Mouse (Mus musculus) lung, adult 2 months (tissue): ENCODE results near the gene Fbxw7. TPM values are rescaled to one million over a fixed set of nuclear protein-coding genes. Genes with fewer than 3 reads are reported as not detected.
A peak's percentile ranks its signal among the peaks of the same experiment; 100 is the strongest.

Source experiments
- DNase-seq: peaks from one replicate; pipeline ENCODE4 v3.0.0; 2022
- H3K4me1 ChIP-seq: fragments of 200-500 bp; 2 replicates; pipeline ENCODE4 v1.6.1; 2011; ENCODE audit warnings: low read length; ENCODE audit not compliant: control insufficient read depth, insufficient read depth
- H3K4me3 ChIP-seq: fragments of 200-500 bp; replicated peaks from 2 replicates; pipeline ENCODE3; 2011; ENCODE audit warnings: low read depth, mild to moderate bottlenecking, control low read depth, low read length; ENCODE audit errors: extremely low read depth
- CTCF ChIP-seq: fragments of 200-500 bp; IDR thresholded peaks from 2 replicates; pipeline ENCODE4 v1.5.1; 2011; ENCODE audit warnings: mild to moderate bottlenecking, low read length, control low read depth; ENCODE audit not compliant: insufficient read depth
- POLR2A ChIP-seq: fragments of 200-500 bp; IDR thresholded peaks from 2 replicates; pipeline ENCODE4 v1.6.1; 2011; ENCODE audit warnings: low read depth, mild to moderate bottlenecking, control low read depth, low read length, borderline replicate concordance; ENCODE audit errors: extremely low read depth
- WGBS: fragments of 180-500 bp; shearing (Covaris S2); methylation state at CpG from one replicate; pipeline ENCODE4 v1.1.7; 2018; 5-methylcytosine and 5-hydroxymethylcytosine counted together
- polyA plus RNA-seq: library from polyadenylated mRNA; depleted of rRNA; stranded (reverse); fragments of >200 nt; gene quantifications from 2 replicates; pipeline ENCODE4 v1.2.3, GENCODE M21; 2012

Fbxw7 gene
- polyA plus RNA-seq, 1 experiment: 6.7 TPM

DNA sequence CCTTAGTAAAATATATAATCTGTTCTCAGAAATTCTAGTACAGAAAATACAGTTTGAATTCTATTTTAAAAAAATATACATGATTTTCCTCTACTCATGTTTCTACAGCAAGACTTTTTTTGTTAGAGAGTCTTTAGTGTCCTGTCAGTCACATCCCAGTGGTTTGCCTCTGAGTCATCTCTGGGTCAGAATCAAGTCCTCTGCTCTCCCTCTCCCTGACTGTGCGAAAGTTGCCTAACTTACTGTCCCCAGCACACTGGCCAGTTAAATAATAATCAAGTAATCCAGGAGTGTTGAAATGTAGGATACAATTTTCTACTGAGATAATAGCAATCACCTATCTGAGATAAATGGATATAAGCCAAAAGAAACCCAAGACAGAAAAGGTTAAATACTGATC is 120.7 kb downstream of the Fbxw7 start:
- Histone ChIP-seq H3K4me3 (no peak overlapping the region), H3K4me1 (no peaks in the 10 kb centered on the region)
- no peak for DNase-seq
- 90% methylated on average over 1 of the region's 1 CpGs for WGBS
- TF ChIP-seq CTCF (no peak), POLR2A (no peak)

DNA sequence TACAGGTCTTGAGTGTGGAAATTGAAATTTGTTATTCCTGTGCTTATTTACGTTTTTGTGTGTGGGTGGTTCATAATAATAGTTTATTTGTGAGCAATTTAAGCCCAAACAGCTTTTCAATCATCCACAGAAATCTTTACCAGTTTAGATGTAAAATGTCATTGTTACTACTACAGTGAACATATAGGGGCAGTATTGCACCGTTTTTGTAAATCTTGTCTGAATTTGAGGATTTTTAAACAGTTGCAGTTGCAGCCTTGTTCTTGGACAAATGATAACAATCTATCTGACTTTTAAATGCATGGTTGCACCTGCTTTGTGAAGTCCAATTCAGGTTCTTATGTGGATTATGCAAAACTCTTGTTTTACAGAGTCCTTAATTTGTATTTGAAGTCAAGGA is 121.2 kb downstream of the Fbxw7 start:
- DNase-seq: no peak
- no peaks in the 10 kb centered on the region for H3K4me1 ChIP-seq
- TF ChIP-seq CTCF: no peak
- TF ChIP-seq POLR2A: no peak
- H3K4me3 ChIP-seq: no peak overlapping the region
- 48% methylated on average over 2 of the region's 2 CpGs for WGBS

DNA sequence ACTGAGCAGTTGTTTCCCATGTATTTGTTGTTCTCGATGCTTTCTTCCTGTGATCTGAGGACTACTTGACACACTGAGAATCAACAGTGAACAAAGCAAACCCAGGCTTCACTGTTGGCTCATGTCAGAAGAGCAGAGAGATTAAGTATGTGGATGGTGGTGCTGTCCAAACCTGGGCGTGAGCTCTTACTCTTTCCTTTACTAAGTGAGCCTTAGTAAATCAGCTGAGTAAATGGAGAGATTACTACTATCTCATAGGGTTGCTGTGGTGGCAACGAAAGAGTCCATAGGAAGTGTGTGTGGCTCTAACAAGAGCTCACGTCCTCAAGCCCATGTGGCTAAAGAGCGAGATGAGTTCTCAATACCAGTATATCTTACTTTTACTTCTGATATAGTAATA is 121.9 kb downstream of the Fbxw7 start:
- Histone ChIP-seq H3K4me3 (no peak overlapping the region), H3K4me1 (no peaks in the 10 kb centered on the region)
- WGBS: 78% methylated on average over 5 of the region's 5 CpGs
- TF ChIP-seq CTCF: no peak
- no peak for TF ChIP-seq POLR2A
- no peak for DNase-seq

DNA sequence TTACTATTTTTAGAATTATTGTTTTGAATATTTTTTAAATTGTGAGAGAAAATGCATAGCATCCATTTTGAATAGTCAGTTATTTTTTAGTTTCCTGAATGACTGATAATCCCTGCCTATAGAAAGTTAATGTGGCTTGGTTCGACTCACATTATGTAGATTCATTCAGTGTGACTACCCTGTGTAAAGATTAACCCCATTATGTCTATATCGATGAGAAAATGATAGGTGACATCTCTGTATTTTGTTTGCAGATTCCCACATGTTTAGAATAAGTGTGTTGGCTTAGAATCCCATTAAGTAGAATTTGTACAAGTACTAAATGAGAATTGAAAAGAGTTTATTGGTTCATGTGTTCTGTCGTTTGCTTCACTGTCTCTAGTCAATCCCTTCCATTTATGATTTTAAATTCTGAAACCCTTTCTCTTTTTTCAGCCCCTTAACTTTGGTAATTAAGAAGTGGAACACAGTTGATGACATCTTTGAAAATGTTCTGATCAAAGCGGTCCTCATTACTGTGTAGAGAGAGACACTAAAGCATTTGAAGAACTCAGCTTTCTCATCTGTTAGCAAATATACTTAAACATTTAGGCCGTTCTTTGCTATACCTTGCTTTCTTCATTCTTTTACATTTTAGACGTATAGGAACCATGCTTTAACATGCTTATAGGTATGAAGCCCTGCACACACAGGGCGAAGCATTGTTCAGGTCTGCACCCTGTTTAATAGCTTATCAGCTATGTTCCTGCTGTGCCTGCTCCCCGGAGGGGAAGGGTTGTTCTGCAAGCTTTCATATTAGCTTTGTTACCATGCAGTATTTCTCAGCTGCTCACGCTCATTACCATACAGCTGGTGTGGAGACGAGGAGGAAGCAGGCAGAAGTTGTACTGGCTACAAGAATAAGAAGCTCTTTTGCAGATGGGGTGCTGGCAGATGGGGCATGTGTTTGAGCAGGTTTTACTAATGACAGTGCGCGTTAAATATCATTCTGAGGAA is 122.6 kb downstream of the Fbxw7 start:
- no peak for TF ChIP-seq CTCF
- no peak for TF ChIP-seq POLR2A

DNA sequence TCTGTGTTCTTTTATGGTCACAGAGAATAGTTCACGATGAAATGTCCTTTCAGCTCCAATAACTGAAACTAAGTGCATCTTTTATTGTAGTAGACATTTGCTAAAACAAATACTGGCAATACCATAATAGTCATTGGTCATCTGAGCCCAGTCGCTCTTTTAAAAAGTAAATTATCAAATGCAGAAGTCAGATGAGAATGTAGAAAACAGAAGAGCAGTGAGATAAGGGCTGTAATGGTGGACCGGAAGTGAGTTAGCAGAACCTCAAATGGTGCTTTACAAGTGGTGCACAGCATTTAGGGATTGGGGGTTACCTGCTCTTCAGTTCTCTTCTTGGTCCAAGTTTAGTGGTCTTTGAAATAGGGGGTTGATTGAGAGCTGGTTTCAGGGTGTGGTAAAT is 129.9 kb downstream of the Fbxw7 start:
- WGBS: 86% methylated on average over 3 of the region's 3 CpGs
- no peak for TF ChIP-seq POLR2A
- TF ChIP-seq CTCF: no peak
- no peak for DNase-seq
- Histone ChIP-seq H3K4me3 (no peak overlapping the region), H3K4me1 (0 out of 2 replicates have a peak, but pooled peaks cover 3% of the 10 kb centered on the region)

More for the DNA sequence above, 122.6 kb downstream of the Fbxw7 start:
- 78% methylated on average over 12 of the region's 12 CpGs for WGBS
- H3K4me3 ChIP-seq: no peak overlapping the region
- H3K4me1 ChIP-seq: no peaks in the 10 kb centered on the region
- DNase-seq: no peak

DNA sequence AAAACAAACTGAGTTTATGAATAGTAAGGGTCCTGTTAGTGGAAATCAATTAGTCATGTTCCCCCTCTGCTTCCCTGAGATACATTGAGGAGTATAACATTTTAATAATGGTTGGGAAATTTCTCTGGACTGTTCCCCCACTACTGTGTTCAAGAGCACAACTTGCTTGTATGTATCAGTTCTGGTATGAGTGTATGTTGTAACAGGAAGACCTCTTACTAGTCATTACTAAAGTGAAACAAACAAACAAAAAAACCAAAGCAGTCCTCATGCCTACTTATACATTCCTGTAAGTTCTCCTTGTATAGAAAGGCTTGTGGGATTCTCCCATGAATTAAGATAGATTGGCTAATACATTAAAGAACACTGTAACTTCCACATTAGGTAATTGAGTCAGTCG is 131.3 kb downstream of the Fbxw7 start:
- WGBS: 87% methylated on average over 1 of the region's 1 CpGs
- H3K4me3 ChIP-seq: no peak overlapping the region
- DNase-seq: no peak
- TF ChIP-seq POLR2A: no peak
- TF ChIP-seq CTCF: no peak
- peaks cover 3% of the 10 kb centered on the region; the same call in 1 of the 2 replicates for H3K4me1 ChIP-seq

DNA sequence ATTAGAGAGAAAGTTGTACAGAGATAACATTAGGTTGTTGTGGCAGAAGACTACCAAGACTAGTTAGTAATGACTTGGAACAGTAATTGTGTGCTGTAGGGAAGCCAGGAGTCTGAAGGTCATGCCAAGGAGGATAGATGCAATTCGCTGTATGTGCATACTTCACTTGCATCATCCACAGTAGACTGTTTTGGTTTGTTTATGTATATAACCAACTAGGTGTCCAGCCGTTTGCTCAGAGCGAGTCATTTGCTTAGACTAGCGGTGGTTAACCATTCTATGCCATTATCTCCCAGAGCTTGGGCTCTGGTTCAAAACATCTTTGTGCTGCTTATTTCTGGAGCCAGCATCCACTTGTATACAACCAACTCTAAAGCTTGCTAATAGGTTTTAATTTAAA is 134.3 kb downstream of the Fbxw7 start:
- Histone ChIP-seq H3K4me1 (peaks cover 7% of the 10 kb centered on the region), H3K4me3 (no peak overlapping the region)
- WGBS: 76% methylated on average over 4 of the region's 4 CpGs
- DNase-seq: no peak
- TF ChIP-seq POLR2A (no peak), CTCF (no peak)

DNA sequence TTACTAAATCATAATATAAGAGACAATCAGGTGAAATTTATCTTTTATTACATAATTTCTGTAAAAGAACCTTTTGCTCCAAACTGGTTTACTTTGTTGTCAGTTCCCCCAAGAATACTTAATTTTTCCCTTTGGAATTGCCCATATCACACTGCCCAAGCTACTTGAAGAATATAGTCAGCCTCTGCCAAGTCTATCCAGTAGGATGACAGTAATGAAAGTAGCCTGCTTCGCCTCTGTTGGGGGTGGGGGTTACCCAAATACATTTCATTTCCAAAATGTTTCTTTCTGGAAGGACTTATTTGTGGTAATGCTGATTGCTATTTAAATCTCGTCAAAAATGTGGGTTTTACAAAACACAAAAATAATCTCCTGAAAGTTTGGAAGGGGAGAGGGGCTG is 136.6 kb downstream of the Fbxw7 start:
- 44% methylated on average over 2 of the region's 2 CpGs for WGBS
- H3K4me3 ChIP-seq: no peak overlapping the region
- no peak for TF ChIP-seq CTCF
- no peak for TF ChIP-seq POLR2A
- peaks cover 7% of the 10 kb centered on the region for H3K4me1 ChIP-seq
- no peak for DNase-seq

DNA sequence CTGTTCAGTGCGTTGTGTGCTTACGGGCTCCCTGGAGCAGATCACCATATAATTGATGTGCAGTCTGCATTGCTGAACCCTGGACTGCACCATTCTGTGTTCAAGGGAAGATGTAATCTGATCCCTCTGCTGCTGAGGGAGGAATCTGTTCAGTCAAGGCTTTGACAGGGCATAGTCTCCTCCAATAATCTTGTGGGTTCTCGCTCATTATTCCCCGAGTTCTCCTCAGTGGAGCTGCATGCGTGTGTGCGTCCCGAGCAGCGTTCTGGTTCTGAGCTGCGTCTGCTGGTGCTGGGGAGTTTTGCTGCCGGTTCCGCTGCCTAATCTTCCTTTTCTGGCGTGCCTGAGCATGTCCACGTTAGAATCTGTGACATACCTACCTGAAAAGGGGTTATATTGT is 137.1 kb downstream of the Fbxw7 start:
- peaks cover 5% of the 10 kb centered on the region for H3K4me1 ChIP-seq
- peak overlapping the region; percentile 12 for H3K4me3 ChIP-seq
- WGBS: 29% methylated on average over 13 of the region's 13 CpGs
- DNase-seq: no peak
- TF ChIP-seq POLR2A: no peak
- no peak for TF ChIP-seq CTCF
